ENCODE assay signal across 14 mouse cellular contexts in genomic region chr11:87973559-87974305, GRCm38 (mm10). TPM values are rescaled to one million over a fixed set of nuclear protein-coding genes. Genes with fewer than 3 reads are reported as not detected.
DNase-seq lines count a peak whose midpoint lies in the region; ATAC-seq and TF ChIP-seq lines count a peak whose summit lies in the region.
"Had no signal": no experiment of that assay in that cellular context is flagged by ENCODE, and none has a peak within 500 bp of the region (broad histone marks: within the 10 kb centered on the region; RNA-seq: fewer than 3 reads in every experiment).

No protein-coding gene starts in this region.

- H3K27me3 ChIP-seq in forebrain, embryonic 13.5 days, result peaks cover 4% of the 10 kb centered on the region; the same call in 1 of the 2 replicates
- no peaks in the 10 kb centered on the region for H3K27me3 ChIP-seq in forebrain, embryonic 12.5 days

- 57% methylated on average over 10 of the region's 10 CpGs for WGBS in forebrain, embryonic 13.5 days
- 56% methylated on average over 10 of the region's 10 CpGs for WGBS in forebrain, embryonic 12.5 days

- peaks cover 9% of the 10 kb centered on the region; the same call in 1 of the 2 replicates for H3K4me1 ChIP-seq in forebrain, embryonic 13.5 days
- H3K4me1 ChIP-seq in forebrain, embryonic 12.5 days, result peaks cover 2% of the 10 kb centered on the region

- TF ChIP-seq CTCF in left cerebral cortex, adult 2 months (IDR thresholded peaks at IDR 0.05), result peak; percentile 4

- 0 out of 2 replicates have a peak, but pooled peaks have one; percentile 52 for ATAC-seq in forebrain, embryonic 13.5 days
- ATAC-seq in forebrain, embryonic 12.5 days (ENCODE audit: low FRiP score), result no peak
- ATAC-seq in erythroid progenitor cell, adult 5-6 weeks (replicated peaks; ENCODE audit: low FRiP score, poor library complexity, severe bottlenecking), result no peak

- no peak overlapping the region for H3K9ac ChIP-seq in forebrain, embryonic 13.5 days
- no peak overlapping the region for H3K9ac ChIP-seq in forebrain, embryonic 12.5 days
- H3K9ac ChIP-seq: hindbrain, embryonic 13.5 days; liver, embryonic 13.5 days had no signal

- no peak overlapping the region for H3K4me2 ChIP-seq in forebrain, embryonic 13.5 days
- H3K4me2 ChIP-seq in forebrain, embryonic 12.5 days, result no peak overlapping the region
- H3K4me2 ChIP-seq: heart, embryonic 11.5 days; hindbrain, embryonic 13.5 days; liver, embryonic 13.5 days had no signal

- no peak overlapping the region for H3K4me3 ChIP-seq in forebrain, embryonic 13.5 days
- no peak overlapping the region for H3K4me3 ChIP-seq in forebrain, embryonic 12.5 days (replicated peaks)
- H3K4me3 ChIP-seq in left cerebral cortex, adult 2 months, result no peak overlapping the region
- H3K4me3 ChIP-seq: hindbrain, embryonic 13.5 days; liver, embryonic 13.5 days had no signal

- intact Hi-C loops in left cerebral cortex, adult 2 months (cut with DNase I), result loop anchor here (2.0 kb wide), 2 partner anchors 75 to 223 kb away; no protein-coding TSS in a partner anchor
- intact Hi-C loops in left cerebral cortex, postnatal 10 days (cut with DNase I), result no loop called here

- no peaks in the 10 kb centered on the region for H3K9me3 ChIP-seq in forebrain, embryonic 13.5 days (replicated peaks)
- no peaks in the 10 kb centered on the region for H3K9me3 ChIP-seq in forebrain, embryonic 12.5 days
- H3K9me3 ChIP-seq: hindbrain, embryonic 13.5 days; liver, embryonic 13.5 days had no signal

- H3K27ac ChIP-seq in forebrain, embryonic 13.5 days, result no peak overlapping the region
- no peak overlapping the region for H3K27ac ChIP-seq in forebrain, embryonic 12.5 days
- H3K27ac ChIP-seq in left cerebral cortex, adult 2 months, result no peak overlapping the region
- H3K27ac ChIP-seq: hindbrain, embryonic 13.5 days; liver, embryonic 13.5 days had no signal

- DNase-seq in left cerebral cortex, adult 2 months (ENCODE audit: extremely low spot score in 1 of 2, low spot score in 2 of 2), result no peak
- no peak for DNase-seq in left cerebral cortex, postnatal 10 days (ENCODE audit: extremely low spot score in 1 of 2, low spot score in 2 of 2)
- DNase-seq in 3T3-L1 (ENCODE audit: low read depth, low spot score) (peak; percentile 52), NIH3T3 (ENCODE audit: low read depth) (peak; percentile 60)
- DNase-seq in urinary bladder, postnatal 36 days (ENCODE audit: low spot score in 2 of 2), result no peak
- DNase-seq: kidney, postnatal 10 days; liver, embryonic 13.5 days had no signal

- H3K36me3 ChIP-seq in forebrain, embryonic 13.5 days (ENCODE audit: poor library complexity, severe bottlenecking), result peaks cover 12% of the 10 kb centered on the region
- H3K36me3 ChIP-seq in forebrain, embryonic 12.5 days (replicated peaks), result peaks cover 17% of the 10 kb centered on the region

RNA-seq across cellular contexts. Expression of gene Dynll2, which starts 13.6 kb away (rescaled TPM):
- 32.4 and 37.0 TPM in 2 replicates for polyA plus RNA-seq in forebrain, embryonic 13.5 days (2015; fragmentation: Nextera tagmentation; extraction: Ambion mirVana)
- polyA plus RNA-seq in forebrain, embryonic 12.5 days (2016; fragmentation: Nextera tagmentation; extraction: Ambion mirVana), result 34.7 and 36.2 TPM in 2 replicates
- total RNA-seq in left cerebral cortex, adult 2 months (2021), result 100 to 1,000 TPM; 578 to 608 TPM
- total RNA-seq in left cerebral cortex, postnatal 10 days (2021), result 100 to 1,000 TPM; 373 to 406 TPM
- 8.4 and 10.1 TPM in 2 replicates for total RNA-seq in erythroid progenitor cell, adult 5-6 weeks (2015; ENCODE audit: low replicate concordance)
- 1.5 and 5.9 TPM in 2 replicates for total RNA-seq in erythroid progenitor cell, adult 5-6 weeks (2017; ENCODE audit: low replicate concordance)

RNA-seq across cellular contexts. Expression of gene Olfr464, which starts 53.0 kb away (rescaled TPM):
- not detected in 2 replicates for polyA plus RNA-seq in forebrain, embryonic 13.5 days (2015; fragmentation: Nextera tagmentation; extraction: Ambion mirVana)
- not detected in 2 replicates for polyA plus RNA-seq in forebrain, embryonic 12.5 days (2016; fragmentation: Nextera tagmentation; extraction: Ambion mirVana)
- 1 to 10 TPM; 2.0 to 2.7 TPM for total RNA-seq in left cerebral cortex, adult 2 months (2021)
- under 1 TPM in 1 of 2 experiments, not detected in 1; 0.22 TPM for total RNA-seq in left cerebral cortex, postnatal 10 days (2021)
- total RNA-seq in erythroid progenitor cell, adult 5-6 weeks (2015; ENCODE audit: low replicate concordance), result not detected in 2 replicates
- total RNA-seq in erythroid progenitor cell, adult 5-6 weeks (2017; ENCODE audit: low replicate concordance), result not detected in 2 replicates
- polyA plus RNA-seq: activated CD4-positive, CD25-positive, alpha-beta regulatory T cell, adult 4 months; embryonic facial prominence, embryonic 11.5 days; heart, embryonic 11.5 days; liver, embryonic 13.5 days had no signal

Comparison
In these comparisons a context has a peak if more than half of its experiments do, and no peak if none do; other contexts are left out.
1. DNase-seq: peak in 3T3-L1 (single experiment) and NIH3T3 (single experiment); none in left cerebral cortex, adult 2 months (0 of 2), left cerebral cortex, postnatal 10 days (0 of 2) and urinary bladder, postnatal 36 days (0 of 2).
2. RNA of gene Dynll2, which starts 13.6 kb away (total RNA-seq): 578 to 608 TPM in left cerebral cortex, adult 2 months and 373 to 406 TPM in left cerebral cortex, postnatal 10 days; 1.5 to 10.1 TPM in erythroid progenitor cell, adult 5-6 weeks; every median in the first group is over 10 times any median in the second.